Mouse (Mus musculus) liver, adult 10 weeks (tissue): ENCODE data around the gene Mbnl2. TPM values are rescaled to one million over a fixed set of nuclear protein-coding genes. Genes with fewer than 3 reads are reported as not detected.

Experiments used
- polyA plus RNA-seq: library from polyadenylated mRNA; stranded (reverse); fragments of 350-450 nt; fragmentation: Illumina TruSeq; extraction: RNeasy Lipid Tissue Mini Kit (QIAGEN cat#74804); gene quantifications from one replicate; pipeline ENCODE4 v1.2.3, GENCODE M21; 2014; ENCODE audit warnings: low read depth, low replicate concordance

Mbnl2 gene
- polyA plus RNA-seq: 59.8 TPM

GRCm38 (mm10) chr14:120275246-120276238 lies at the start of gene Mbnl2:
TSS of gene Mbnl2 (plus strand) at chr14:120275669.

GRCm38 (mm10) chr14:120477982-120478568 lies 202.6 kb downstream of the Mbnl2 start, which contains the start of gene Rap2a:
TSS of gene Rap2a (plus strand) at chr14:120478444.

Other genes starting within 250 kb of the Mbnl2 start
- not detected for gene Oxgr1, start 233.2 kb upstream of the Mbnl2 start, polyA plus RNA-seq
- 13.5 TPM for gene Rap2a, start 202.8 kb downstream of the Mbnl2 start, polyA plus RNA-seq